Mouse (Mus musculus) stomach, embryonic 15.5 days (tissue): ENCODE results near the gene Tmem181a. TPM values are rescaled to one million over a fixed set of nuclear protein-coding genes. Genes with fewer than 3 reads are reported as not detected.
A peak's percentile ranks its signal among the peaks of the same experiment; 100 is the strongest.
"Not testable (repeated sequence)": the region's sequence is repeated elsewhere in the genome, so short reads cannot be mapped to it uniquely, and the experiment has no call there.

Experiments used
- ATAC-seq: fragments of 200-750 bp; cut with Nextera tagmentation; 2 replicates; pipeline ENCODE4 v1.8.0; 2017; ENCODE audit warnings: low read depth, moderate number of reproducible peaks, moderate TSS enrichment; ENCODE audit not compliant: insufficient read depth, low FRiP score
- H3K27ac ChIP-seq: fragments of 300-500 bp; sonication (generic); 2 replicates; pipeline ENCODE4 v1.5.1; 2015; ENCODE audit warnings: mild to moderate bottlenecking, inconsistent platforms
- H3K27me3 ChIP-seq: fragments of 300-500 bp; sonication (generic); replicated peaks from 2 replicates; pipeline ENCODE4 v1.6.1; 2015; ENCODE audit warnings: inconsistent platforms
- H3K36me3 ChIP-seq: fragments of 300-500 bp; sonication (generic); 2 replicates; pipeline ENCODE4 v1.6.1; 2015; ENCODE audit warnings: inconsistent platforms
- H3K4me1 ChIP-seq: fragments of 300-500 bp; sonication (generic); 2 replicates; pipeline ENCODE4 v1.6.1; 2015; ENCODE audit warnings: inconsistent platforms
- H3K4me2 ChIP-seq: fragments of 300-500 bp; sonication (generic); 2 replicates; pipeline ENCODE4 v1.6.1; 2015; ENCODE audit warnings: mild to moderate bottlenecking, inconsistent platforms
- H3K4me3 ChIP-seq: fragments of 300-500 bp; sonication (generic); replicated peaks from 2 replicates; pipeline ENCODE4 v1.5.1; 2015; ENCODE audit warnings: inconsistent platforms
- H3K9ac ChIP-seq: fragments of 300-500 bp; sonication (generic); 2 replicates; pipeline ENCODE4 v1.6.1; 2015; ENCODE audit warnings: inconsistent platforms
- H3K9me3 ChIP-seq: fragments of 300-500 bp; sonication (generic); 2 replicates; pipeline ENCODE4 v1.6.1; 2016; ENCODE audit warnings: inconsistent platforms
- WGBS: fragments of 180-500 bp; shearing (Covaris S2); methylation state at CpG from one replicate; pipeline ENCODE4 v1.1.7; 2015; 5-methylcytosine and 5-hydroxymethylcytosine counted together
- polyA plus RNA-seq: library from polyadenylated mRNA; unstranded; fragments of >200 nt; fragmentation: Nextera tagmentation; extraction: Ambion mirVana; gene quantifications from 2 replicates; pipeline ENCODE4 v1.2.1, GENCODE M21; 2015

Gene Tmem181a
- polyA plus RNA-seq, 1 experiment from 2014 or later = 20.7 TPM

- H3K27me3 ChIP-seq, ATAC-seq, H3K9ac ChIP-seq, H3K4me2 ChIP-seq, H3K27ac ChIP-seq, H3K9me3 ChIP-seq, H3K36me3 ChIP-seq, H3K4me3 ChIP-seq, H3K4me1 ChIP-seq: not testable (repeated sequence)
- 85% methylated on average over 10 of the region's 10 CpGs for WGBS
Measured at GRCm38 (mm10) chr17:6279772-6280171, 23.1 kb downstream of the Tmem181a start.

- 90% methylated on average over 19 of the region's 19 CpGs for WGBS
- H3K27me3 ChIP-seq, H3K9ac ChIP-seq, H3K36me3 ChIP-seq, H3K9me3 ChIP-seq, ATAC-seq, H3K4me2 ChIP-seq, H3K4me3 ChIP-seq, H3K4me1 ChIP-seq, H3K27ac ChIP-seq: not testable (repeated sequence)
Measured at GRCm38 (mm10) chr17:6280513-6280912, 23.9 kb downstream of the Tmem181a start.

DNA sequence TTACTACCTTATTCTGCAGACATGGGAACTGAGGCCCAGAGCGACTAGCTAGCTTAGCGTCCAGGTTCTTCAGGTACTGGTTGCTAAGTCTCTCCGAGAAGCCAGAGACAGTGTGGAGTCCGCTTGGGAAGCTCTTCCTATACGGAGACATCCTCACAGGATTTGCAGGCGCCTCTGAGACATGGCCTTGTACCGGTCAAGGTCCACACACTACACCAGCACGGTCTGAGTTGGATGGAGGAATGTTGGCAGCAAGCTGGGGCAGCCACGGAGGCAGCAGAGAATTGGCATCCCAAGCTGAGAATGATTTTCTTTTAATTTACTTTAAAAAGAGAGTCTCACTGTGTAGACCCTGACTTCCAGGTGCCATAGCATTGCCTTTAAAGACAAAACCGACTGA is 26.5 kb downstream of the Tmem181a start:
- H3K9ac ChIP-seq, ATAC-seq, H3K4me2 ChIP-seq, H3K4me1 ChIP-seq, H3K27ac ChIP-seq, H3K4me3 ChIP-seq, H3K9me3 ChIP-seq, H3K27me3 ChIP-seq, H3K36me3 ChIP-seq: not testable (repeated sequence)
- WGBS = 94% methylated on average over 8 of the region's 10 CpGs

GRCm38 (mm10) chr17:6286169-6286568 is 29.5 kb downstream of the Tmem181a start:
- WGBS = 87% methylated on average over 5 of the region's 5 CpGs
- peak; percentile 35; the same call in 1 of the 2 replicates for ATAC-seq

GRCm38 (mm10) chr17:6289045-6289444 is 32.4 kb downstream of the Tmem181a start:
- H3K27ac ChIP-seq, H3K4me3 ChIP-seq, H3K36me3 ChIP-seq, H3K27me3 ChIP-seq, H3K9ac ChIP-seq, H3K9me3 ChIP-seq, H3K4me2 ChIP-seq, H3K4me1 ChIP-seq, ATAC-seq: not testable (repeated sequence)
- 89% methylated on average over 12 of the region's 12 CpGs for WGBS

More at GRCm38 (mm10) chr17:6286169-6286568, 29.5 kb downstream of the Tmem181a start:
- not testable (repeated sequence) for H3K4me3 ChIP-seq, H3K27ac ChIP-seq, H3K27me3 ChIP-seq, H3K4me2 ChIP-seq, H3K9ac ChIP-seq, H3K4me1 ChIP-seq, H3K9me3 ChIP-seq, H3K36me3 ChIP-seq

DNA sequence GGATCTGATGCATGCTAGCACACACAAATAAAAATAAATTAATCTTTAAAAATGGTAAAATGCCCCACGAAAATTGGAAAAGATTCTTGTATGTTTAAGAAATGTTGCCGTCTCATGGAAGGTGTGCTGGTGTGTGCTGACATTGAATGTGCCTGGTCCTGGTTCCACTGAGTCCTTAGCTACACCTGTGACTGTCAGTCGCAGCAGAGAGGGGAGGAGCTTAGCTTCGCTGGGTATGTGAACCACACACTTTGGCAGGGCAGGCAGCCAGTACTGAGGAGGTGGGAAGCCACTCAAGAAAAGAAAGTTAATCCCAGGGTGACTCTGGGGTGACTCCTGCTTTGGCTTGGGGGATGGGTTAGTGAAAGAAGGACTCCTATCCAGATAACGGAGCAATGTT is 37.2 kb downstream of the Tmem181a start:
- not testable (repeated sequence) for ATAC-seq, H3K4me1 ChIP-seq, H3K36me3 ChIP-seq, H3K9me3 ChIP-seq, H3K4me2 ChIP-seq, H3K9ac ChIP-seq, H3K27me3 ChIP-seq, H3K27ac ChIP-seq, H3K4me3 ChIP-seq
- no CpG with 5 or more reads among the region's 5 CpGs for WGBS

DNA sequence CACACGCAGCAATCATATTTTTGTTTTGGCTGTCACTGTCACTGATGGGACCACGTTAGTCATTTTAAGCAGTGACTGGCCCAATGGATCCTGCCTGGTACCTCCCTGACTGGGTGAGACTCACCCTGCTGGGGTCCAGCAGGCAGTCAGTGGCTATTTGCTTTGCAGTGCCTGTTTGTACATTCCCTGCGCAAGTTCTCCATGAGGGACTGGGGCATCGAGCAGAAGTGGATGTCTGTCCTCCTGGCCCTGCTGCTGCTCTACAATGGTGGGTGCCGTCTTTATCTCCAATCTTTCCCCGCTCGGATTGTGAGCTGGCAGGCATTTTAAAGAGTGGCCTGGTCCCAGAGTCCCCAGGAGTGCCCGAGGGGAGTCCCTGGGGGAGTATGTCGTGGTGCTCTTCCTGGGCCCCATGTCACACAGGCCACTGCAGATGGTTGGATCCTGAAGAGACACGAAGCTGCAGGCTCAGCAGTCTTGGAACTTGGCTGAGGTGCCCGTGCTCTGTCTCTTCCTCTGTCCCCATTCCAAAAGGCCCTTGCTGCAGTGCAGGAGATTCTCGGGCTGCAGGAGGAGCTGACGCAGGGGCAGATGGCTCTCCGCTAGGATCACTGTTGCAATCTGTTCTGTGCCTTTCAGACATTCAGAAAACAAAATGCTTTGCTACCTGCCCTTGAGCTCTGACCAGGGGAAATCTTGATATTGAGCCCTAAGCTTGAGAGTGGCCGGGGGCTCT is 40.6 kb downstream of the Tmem181a start:
- WGBS = 87% methylated on average over 9 of the region's 15 CpGs

DNA sequence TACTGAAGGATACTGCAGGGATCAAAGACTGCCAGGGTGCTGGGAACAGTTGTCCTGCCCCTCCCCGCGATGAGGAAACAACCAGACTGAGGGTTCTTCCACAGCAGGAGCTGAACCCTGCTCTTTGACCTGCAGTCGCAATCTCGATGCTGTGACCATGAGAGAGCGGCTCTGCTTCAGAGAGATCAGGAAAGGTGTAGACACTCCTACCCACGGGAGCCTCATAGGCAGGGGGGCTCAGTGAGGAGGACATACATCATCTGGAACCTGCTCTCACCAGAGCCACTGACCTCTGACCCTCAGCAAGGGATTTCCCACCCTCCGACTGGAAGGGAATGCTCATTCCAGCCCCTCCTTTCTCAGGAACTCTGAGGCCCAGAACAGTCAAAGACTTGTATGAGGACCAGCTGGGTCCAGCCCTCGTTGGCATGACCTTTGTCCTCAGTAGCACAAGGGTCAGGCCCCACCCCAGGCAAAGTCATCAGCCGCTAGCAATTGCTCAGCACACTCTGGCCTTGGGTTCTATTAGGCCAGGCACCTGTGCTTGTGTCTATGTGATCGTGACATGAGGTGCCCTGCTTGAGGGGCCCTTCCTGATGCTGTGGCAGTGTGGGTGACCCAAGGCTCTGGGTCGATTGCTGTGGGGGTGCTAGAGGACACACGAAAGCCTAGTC is 43.7 kb downstream of the Tmem181a start:
- H3K4me3 ChIP-seq, H3K4me2 ChIP-seq, H3K4me1 ChIP-seq, H3K9me3 ChIP-seq, H3K27me3 ChIP-seq, H3K36me3 ChIP-seq, H3K9ac ChIP-seq, H3K27ac ChIP-seq: not testable (repeated sequence)
- 67% methylated on average over 8 of the region's 12 CpGs for WGBS
- ATAC-seq = peak; percentile 42; the same call in 1 of the 2 replicates

More for the DNA sequence above, 40.6 kb downstream of the Tmem181a start:
- not testable (repeated sequence) for H3K4me1 ChIP-seq, H3K4me3 ChIP-seq, H3K27ac ChIP-seq, H3K27me3 ChIP-seq, H3K9me3 ChIP-seq, H3K4me2 ChIP-seq, H3K36me3 ChIP-seq, ATAC-seq, H3K9ac ChIP-seq

DNA sequence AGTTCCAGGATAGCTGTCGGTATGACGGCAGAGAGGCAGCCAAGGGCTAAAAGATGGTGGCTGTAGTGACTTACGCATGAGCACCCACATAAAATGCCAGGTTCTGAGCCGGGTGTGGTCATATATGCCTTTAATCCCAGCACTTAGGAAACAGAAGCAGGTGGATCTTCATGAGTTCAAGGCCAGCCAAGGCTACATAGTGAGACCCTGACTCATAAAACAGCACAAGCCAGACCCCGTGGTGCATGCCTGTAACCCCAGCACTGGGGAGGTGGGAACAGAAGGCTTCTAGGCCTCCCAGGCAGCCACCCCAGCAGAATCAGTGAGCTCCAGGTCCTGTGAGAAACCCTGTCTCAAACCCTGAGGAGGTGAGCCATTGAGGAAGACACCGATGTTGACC is 48.2 kb downstream of the Tmem181a start:
- H3K9me3 ChIP-seq, H3K4me3 ChIP-seq, H3K27ac ChIP-seq, H3K4me1 ChIP-seq, H3K27me3 ChIP-seq, H3K9ac ChIP-seq, ATAC-seq, H3K36me3 ChIP-seq, H3K4me2 ChIP-seq: not testable (repeated sequence)
- 98% methylated on average over 5 of the region's 6 CpGs for WGBS

DNA sequence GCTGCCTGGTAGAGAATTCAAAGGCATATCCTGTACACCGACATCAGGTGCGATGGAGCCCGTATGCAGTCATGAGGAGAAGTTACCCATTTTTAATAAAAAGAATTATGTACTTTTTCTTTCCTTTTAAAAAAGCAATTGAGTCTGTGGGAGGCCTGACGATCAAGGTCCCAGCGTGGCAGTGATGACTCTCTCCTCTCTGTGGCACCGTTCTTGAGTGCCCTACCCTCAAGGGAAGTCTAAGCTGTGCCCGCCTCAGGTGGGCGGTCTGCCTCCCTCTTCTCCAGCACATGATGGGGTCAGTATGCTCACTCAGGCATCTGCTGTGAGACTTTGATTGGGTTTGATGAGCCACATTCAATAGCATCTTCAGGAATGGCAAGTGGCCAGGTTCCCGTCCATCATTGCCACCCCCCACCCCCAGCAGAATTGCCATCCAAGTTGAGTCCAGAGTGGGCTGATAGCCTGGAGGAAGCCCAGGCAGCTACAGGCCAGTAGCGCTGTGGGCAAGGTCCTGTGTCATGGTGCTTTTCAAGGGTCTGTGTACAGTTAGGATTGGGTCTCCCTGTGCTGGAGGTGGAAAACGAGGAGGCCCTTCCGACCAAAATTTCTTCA is 49.1 kb downstream of the Tmem181a start:
- H3K4me2 ChIP-seq, ATAC-seq, H3K27ac ChIP-seq, H3K9me3 ChIP-seq, H3K4me3 ChIP-seq, H3K4me1 ChIP-seq, H3K27me3 ChIP-seq, H3K36me3 ChIP-seq, H3K9ac ChIP-seq: not testable (repeated sequence)
- WGBS = 92% methylated on average over 10 of the region's 12 CpGs

- H3K4me3 ChIP-seq, H3K9ac ChIP-seq, ATAC-seq, H3K9me3 ChIP-seq, H3K27me3 ChIP-seq, H3K4me1 ChIP-seq, H3K4me2 ChIP-seq, H3K36me3 ChIP-seq, H3K27ac ChIP-seq: not testable (repeated sequence)
- 91% methylated on average over 13 of the region's 13 CpGs for WGBS
Measured at GRCm38 (mm10) chr17:6306503-6306902, 49.8 kb downstream of the Tmem181a start.

- H3K9ac ChIP-seq, H3K9me3 ChIP-seq, H3K4me1 ChIP-seq, H3K4me3 ChIP-seq, H3K4me2 ChIP-seq, H3K27ac ChIP-seq, ATAC-seq, H3K27me3 ChIP-seq, H3K36me3 ChIP-seq: not testable (repeated sequence)
- WGBS = 94% methylated on average over 7 of the region's 7 CpGs
Measured at GRCm38 (mm10) chr17:6311716-6312115, 55.1 kb downstream of the Tmem181a start.
